Mouse (Mus musculus): ENCODE data around the gene Tfr2.

GRCm38 (mm10) chr5:137631591-137631990, 62.0 kb downstream of the Tfr2 start:
- TF ChIP-seq POLR2A (IDR thresholded peaks at IDR 0.05; ENCODE audit: control insufficient read depth in 1 of 2, insufficient read depth in 1 of 2, low read depth in 1 of 2, low read length in 2 of 2, poor library complexity in 1 of 2) (no peak), GATA1 (IDR thresholded peaks at IDR 0.05; ENCODE audit: low read depth, low read length) (no peak), TBP (IDR thresholded peaks at IDR 0.05; ENCODE audit: low read depth, low read length) (no peak), MAX (IDR thresholded peaks at IDR 0.05; ENCODE audit: low read length) (no peak; the same call in 1 of the 2 replicates), ELF1 (IDR thresholded peaks at IDR 0.05; ENCODE audit: low read depth, low read length) (no peak)

Data from MEL (cell line).